Mouse (Mus musculus): ENCODE measurements around the gene Hnrnph3. TPM values are rescaled to one million over a fixed set of nuclear protein-coding genes. Genes with fewer than 3 reads are reported as not detected.

Gene Hnrnph3
- polyA plus RNA-seq, 1 experiment from 2014 or later, result 108 TPM

DNA sequence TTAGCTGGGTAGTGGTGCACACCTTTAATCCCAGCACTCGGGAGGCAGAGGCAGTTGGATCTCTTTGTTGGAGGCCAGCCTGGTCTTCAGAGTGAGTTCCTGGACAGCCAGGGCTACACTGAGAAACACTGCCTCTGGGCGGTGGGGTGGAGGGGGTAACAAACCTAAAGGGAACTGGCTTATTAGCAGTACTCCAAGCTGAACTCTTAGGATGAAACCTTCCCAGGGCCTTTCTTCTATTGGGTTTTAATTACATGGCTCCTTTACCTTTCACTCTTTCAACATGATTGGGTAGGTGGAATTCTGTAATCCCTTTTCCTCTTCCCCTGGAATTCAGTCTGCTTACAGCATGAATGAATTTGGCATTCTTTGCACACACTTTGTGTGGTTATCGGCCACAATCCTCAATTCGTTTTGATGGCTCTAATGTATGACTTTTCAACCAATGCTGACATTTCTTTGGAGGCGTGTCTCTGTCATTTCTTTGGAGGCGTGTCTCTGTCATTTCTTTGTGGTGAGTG lies 1.5 kb upstream of the Hnrnph3 start:
- Histone ChIP-seq H3K27me3 (ENCODE audit: control insufficient read depth, insufficient read depth, low read depth, low read length) (no peaks in the 10 kb centered on the region), H3K9me3 (ENCODE audit: control insufficient read depth, low read length) (no peaks in the 10 kb centered on the region), H3K9ac (ENCODE audit: low read length) (no peak overlapping the region), H3K4me3 (ENCODE audit: low read length) (no peak overlapping the region), H3K4me2 (ENCODE audit: low read depth, low read length) (peak overlapping the region; percentile 64; the same call in 1 of the 2 replicates), H3K4me1 (replicated peaks; ENCODE audit: control insufficient read depth, insufficient read depth, low read length) (peaks cover 16% of the 10 kb centered on the region), H3K36me3 (ENCODE audit: control insufficient read depth, insufficient read depth, low read length) (no peaks in the 10 kb centered on the region), H3K27ac (ENCODE audit: low read length) (peak overlapping the region; percentile 99)
- no peak for ATAC-seq (ENCODE audit: low read depth)
- 60% methylated on average over 6 of the region's 6 CpGs for WGBS

DNA sequence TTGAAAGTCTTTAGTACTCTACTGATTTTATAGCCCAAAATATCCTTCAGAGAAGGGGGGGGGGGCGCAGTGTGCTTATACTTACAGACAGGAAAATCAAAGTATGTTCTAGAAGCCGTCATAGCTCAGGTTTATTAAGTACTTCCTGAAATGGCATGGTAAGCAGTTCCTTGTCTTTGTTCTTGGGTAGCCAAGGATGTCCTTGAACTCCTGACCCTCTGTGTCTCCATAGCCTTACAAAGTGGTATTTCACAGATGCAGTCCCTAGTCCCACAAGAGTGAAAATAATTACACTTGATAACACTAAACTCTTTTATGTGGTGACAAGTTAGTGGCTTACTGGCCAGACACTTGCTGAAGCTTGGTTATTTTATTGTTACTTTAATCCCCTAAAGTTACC lies 999 bp upstream of the Hnrnph3 start:
- H3K4me1 ChIP-seq (replicated peaks; ENCODE audit: control insufficient read depth, insufficient read depth, low read length), result peaks cover 20% of the 10 kb centered on the region
- WGBS, result 15% methylated on average over 2 of the region's 2 CpGs
- peak overlapping the region; percentile 94 for H3K4me3 ChIP-seq (ENCODE audit: low read length)
- H3K27ac ChIP-seq (ENCODE audit: low read length), result peak overlapping the region; percentile 99
- H3K9ac ChIP-seq (ENCODE audit: low read length), result peak overlapping the region; percentile 84; the same call in 1 of the 2 replicates
- peak overlapping the region; percentile 64 for H3K4me2 ChIP-seq (ENCODE audit: low read depth, low read length)
- H3K9me3 ChIP-seq (ENCODE audit: control insufficient read depth, low read length), result no peaks in the 10 kb centered on the region
- ATAC-seq (ENCODE audit: low read depth), result no peak
- no peaks in the 10 kb centered on the region for H3K36me3 ChIP-seq (ENCODE audit: control insufficient read depth, insufficient read depth, low read length)
- H3K27me3 ChIP-seq (ENCODE audit: control insufficient read depth, insufficient read depth, low read depth, low read length), result no peaks in the 10 kb centered on the region

GRCm38 (mm10) chr10:63024580-63024910 lies 528 bp upstream of the Hnrnph3 start:
- Histone ChIP-seq H3K4me3 (ENCODE audit: low read length) (peak overlapping the region; percentile 94), H3K9me3 (ENCODE audit: control insufficient read depth, low read length) (no peaks in the 10 kb centered on the region), H3K27me3 (ENCODE audit: control insufficient read depth, insufficient read depth, low read depth, low read length) (no peaks in the 10 kb centered on the region), H3K4me2 (ENCODE audit: low read depth, low read length) (peak overlapping the region; percentile 64), H3K36me3 (ENCODE audit: control insufficient read depth, insufficient read depth, low read length) (no peaks in the 10 kb centered on the region), H3K27ac (ENCODE audit: low read length) (peak overlapping the region; percentile 99), H3K4me1 (replicated peaks; ENCODE audit: control insufficient read depth, insufficient read depth, low read length) (peaks cover 20% of the 10 kb centered on the region), H3K9ac (ENCODE audit: low read length) (peak overlapping the region; percentile 84)
- WGBS, result under 1% methylated on average over 8 of the region's 8 CpGs
- ATAC-seq (ENCODE audit: low read depth), result peak; percentile 62

- Histone ChIP-seq H3K4me1 (replicated peaks; ENCODE audit: control insufficient read depth, insufficient read depth, low read length) (peaks cover 20% of the 10 kb centered on the region), H3K9me3 (ENCODE audit: control insufficient read depth, low read length) (no peaks in the 10 kb centered on the region), H3K4me3 (ENCODE audit: low read length) (peak overlapping the region; percentile 94), H3K9ac (ENCODE audit: low read length) (peak overlapping the region; percentile 100), H3K4me2 (ENCODE audit: low read depth, low read length) (peak overlapping the region; percentile 70), H3K27ac (ENCODE audit: low read length) (peak overlapping the region; percentile 99), H3K27me3 (ENCODE audit: control insufficient read depth, insufficient read depth, low read depth, low read length) (no peaks in the 10 kb centered on the region), H3K36me3 (ENCODE audit: control insufficient read depth, insufficient read depth, low read length) (no peaks in the 10 kb centered on the region)
- under 1% methylated on average over 54 of the region's 68 CpGs for WGBS
- peak; percentile 54 for ATAC-seq (ENCODE audit: low read depth)
Observed at GRCm38 (mm10) chr10:63023121-63023748, 782 bp downstream of the Hnrnph3 start.

DNA sequence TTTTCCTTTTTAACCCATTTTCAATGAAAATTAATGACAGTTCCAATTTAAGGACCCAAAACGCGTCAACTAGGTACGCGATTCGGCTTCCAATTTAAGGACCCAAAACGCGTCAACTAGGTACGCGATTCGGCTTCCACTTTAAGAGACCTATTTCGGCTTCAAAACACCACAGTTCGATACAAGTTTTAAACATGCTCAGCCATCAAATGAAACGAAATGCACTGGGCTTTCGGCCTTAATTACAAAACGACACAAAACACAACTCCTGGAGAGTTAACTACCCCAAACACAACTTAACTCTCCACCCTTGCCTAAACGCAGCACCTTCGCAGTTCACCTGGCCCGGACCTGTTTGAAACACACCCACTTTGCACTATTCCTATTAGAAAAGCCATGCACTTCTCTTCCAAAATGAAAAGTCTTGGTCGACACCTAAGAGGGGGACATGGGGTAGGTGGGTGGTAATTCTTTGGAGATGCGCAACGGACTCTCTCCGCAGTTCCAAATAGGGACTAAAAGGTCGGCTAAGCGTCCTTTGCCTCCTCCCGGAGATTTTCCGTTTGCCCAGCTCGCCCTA lies 1.4 kb downstream of the Hnrnph3 start:
- H3K36me3 ChIP-seq (ENCODE audit: control insufficient read depth, insufficient read depth, low read length), result peaks cover 4% of the 10 kb centered on the region; the same call in 1 of the 2 replicates
- ATAC-seq (ENCODE audit: low read depth), result no peak
- peak overlapping the region; percentile 100 for H3K9ac ChIP-seq (ENCODE audit: low read length)
- H3K27me3 ChIP-seq (ENCODE audit: control insufficient read depth, insufficient read depth, low read depth, low read length), result no peaks in the 10 kb centered on the region
- peak overlapping the region; percentile 94 for H3K4me3 ChIP-seq (ENCODE audit: low read length)
- peak overlapping the region; percentile 70 for H3K4me2 ChIP-seq (ENCODE audit: low read depth, low read length)
- WGBS, result under 1% methylated on average over 27 of the region's 27 CpGs
- peak overlapping the region; percentile 99 for H3K27ac ChIP-seq (ENCODE audit: low read length)
- peaks cover 20% of the 10 kb centered on the region for H3K4me1 ChIP-seq (replicated peaks; ENCODE audit: control insufficient read depth, insufficient read depth, low read length)
- no peaks in the 10 kb centered on the region for H3K9me3 ChIP-seq (ENCODE audit: control insufficient read depth, low read length)

GRCm38 (mm10) chr10:63021702-63022101 lies 2.3 kb downstream of the Hnrnph3 start:
- ATAC-seq (ENCODE audit: low read depth), result no peak
- Histone ChIP-seq H3K9ac (ENCODE audit: low read length) (peak overlapping the region; percentile 100), H3K9me3 (ENCODE audit: control insufficient read depth, low read length) (no peaks in the 10 kb centered on the region), H3K27ac (ENCODE audit: low read length) (no peak overlapping the region), H3K36me3 (ENCODE audit: control insufficient read depth, insufficient read depth, low read length) (peaks cover 5% of the 10 kb centered on the region; the same call in 1 of the 2 replicates), H3K4me3 (ENCODE audit: low read length) (peak overlapping the region; percentile 94), H3K27me3 (ENCODE audit: control insufficient read depth, insufficient read depth, low read depth, low read length) (no peaks in the 10 kb centered on the region), H3K4me1 (replicated peaks; ENCODE audit: control insufficient read depth, insufficient read depth, low read length) (peaks cover 20% of the 10 kb centered on the region), H3K4me2 (ENCODE audit: low read depth, low read length) (peak overlapping the region; percentile 70)
- WGBS, result 24% methylated on average over 4 of the region's 4 CpGs

DNA sequence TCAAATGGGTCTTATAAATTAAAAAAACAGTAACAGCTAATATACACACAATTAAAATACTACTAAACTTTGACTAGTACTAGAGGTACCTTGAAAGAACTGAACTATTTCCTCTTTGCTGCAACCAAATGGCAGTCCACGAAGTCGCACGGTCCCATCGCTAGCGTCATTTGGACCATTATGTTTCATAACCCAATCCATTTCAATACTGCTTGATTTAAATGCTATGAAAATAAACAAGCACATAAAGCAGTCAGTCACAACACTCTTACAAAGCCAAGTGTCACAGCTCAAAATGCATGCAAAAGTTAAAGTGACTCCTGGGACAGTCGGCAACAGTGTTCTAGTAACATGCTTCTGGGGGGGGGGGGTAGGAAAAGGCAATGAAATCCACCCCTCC lies 4.7 kb downstream of the Hnrnph3 start:
- H3K27me3 ChIP-seq (ENCODE audit: control insufficient read depth, insufficient read depth, low read depth, low read length), result no peaks in the 10 kb centered on the region
- 84% methylated on average over 6 of the region's 6 CpGs for WGBS
- no peak for ATAC-seq (ENCODE audit: low read depth)
- peaks cover 17% of the 10 kb centered on the region for H3K4me1 ChIP-seq (replicated peaks; ENCODE audit: control insufficient read depth, insufficient read depth, low read length)
- H3K9ac ChIP-seq (ENCODE audit: low read length), result no peak overlapping the region
- H3K27ac ChIP-seq (ENCODE audit: low read length), result no peak overlapping the region
- no peak overlapping the region for H3K4me2 ChIP-seq (ENCODE audit: low read depth, low read length)
- H3K4me3 ChIP-seq (ENCODE audit: low read length), result no peak overlapping the region
- H3K9me3 ChIP-seq (ENCODE audit: control insufficient read depth, low read length), result no peaks in the 10 kb centered on the region
- H3K36me3 ChIP-seq (ENCODE audit: control insufficient read depth, insufficient read depth, low read length), result peaks cover 15% of the 10 kb centered on the region

GRCm38 (mm10) chr10:63014168-63014567 lies 9.8 kb downstream of the Hnrnph3 start:
- H3K36me3 ChIP-seq (ENCODE audit: control insufficient read depth, insufficient read depth, low read length), result peaks cover 50% of the 10 kb centered on the region
- H3K27me3 ChIP-seq (ENCODE audit: control insufficient read depth, insufficient read depth, low read depth, low read length), result no peaks in the 10 kb centered on the region
- no peak overlapping the region for H3K9ac ChIP-seq (ENCODE audit: low read length)
- H3K4me2 ChIP-seq (ENCODE audit: low read depth, low read length), result no peak overlapping the region
- WGBS, result 67% methylated on average over 9 of the region's 9 CpGs
- peak; percentile 89 for ATAC-seq (ENCODE audit: low read depth)
- H3K27ac ChIP-seq (ENCODE audit: low read length), result no peak overlapping the region
- H3K4me3 ChIP-seq (ENCODE audit: low read length), result no peak overlapping the region
- H3K4me1 ChIP-seq (replicated peaks; ENCODE audit: control insufficient read depth, insufficient read depth, low read length), result no peaks in the 10 kb centered on the region
- H3K9me3 ChIP-seq (ENCODE audit: control insufficient read depth, low read length), result no peaks in the 10 kb centered on the region

DNA sequence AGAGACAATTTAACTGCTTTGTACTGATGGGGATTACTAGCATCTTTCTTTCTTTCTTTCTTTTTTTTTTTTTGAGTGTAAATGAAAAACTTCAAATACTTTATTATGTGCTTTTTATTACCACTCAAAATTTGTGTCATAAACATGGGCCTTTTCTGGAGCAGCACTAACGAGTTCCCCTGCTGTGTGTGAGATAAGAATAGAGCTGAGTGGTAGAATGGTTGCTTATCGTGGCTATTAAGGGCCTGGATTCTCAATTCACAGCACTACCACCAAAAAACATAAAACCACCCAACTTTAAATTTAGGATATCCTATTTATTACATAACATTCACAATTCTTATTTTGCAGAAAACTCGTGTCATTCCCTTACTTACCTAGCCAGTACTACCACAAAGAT lies 10.5 kb downstream of the Hnrnph3 start:
- Histone ChIP-seq H3K4me1 (replicated peaks; ENCODE audit: control insufficient read depth, insufficient read depth, low read length) (no peaks in the 10 kb centered on the region), H3K9ac (ENCODE audit: low read length) (no peak overlapping the region), H3K36me3 (ENCODE audit: control insufficient read depth, insufficient read depth, low read length) (peaks cover 50% of the 10 kb centered on the region), H3K27me3 (ENCODE audit: control insufficient read depth, insufficient read depth, low read depth, low read length) (no peaks in the 10 kb centered on the region), H3K4me3 (ENCODE audit: low read length) (no peak overlapping the region), H3K27ac (ENCODE audit: low read length) (no peak overlapping the region), H3K4me2 (ENCODE audit: low read depth, low read length) (no peak overlapping the region), H3K9me3 (ENCODE audit: control insufficient read depth, low read length) (no peaks in the 10 kb centered on the region)
- no peak for ATAC-seq (ENCODE audit: low read depth)
- WGBS, result 65% methylated on average over 3 of the region's 3 CpGs
